Mouse (Mus musculus): ENCODE measurements around the gene Flnc.
"Not testable (repeated sequence)": the region's sequence is repeated elsewhere in the genome, so short reads cannot be mapped to it uniquely, and the experiment has no call there.

Flnc gene

GRCm38 (mm10) chr6:29433038-29433803 lies at the start of gene Flnc:
Flnc (plus strand) TSS chr6:29433256.
- peak; percentile 32 for DNase-seq

GRCm38 (mm10) chr6:29388052-29388518 lies 45.0 kb upstream of the Flnc start, which contains the start of gene Opn1sw:
Opn1sw (minus strand) TSS chr6:29388468.
- peak; percentile 15 for DNase-seq

GRCm38 (mm10) chr6:29388606-29389080 lies 44.4 kb upstream of the Flnc start:
- DNase-seq, result peak; percentile 91

GRCm38 (mm10) chr6:29389425-29389824 lies 43.6 kb upstream of the Flnc start:
- DNase-seq, result no peak

- not testable (repeated sequence) for DNase-seq
Measured at GRCm38 (mm10) chr6:29390500-29390899, 42.6 kb upstream of the Flnc start.

GRCm38 (mm10) chr6:29391241-29391640 lies 41.8 kb upstream of the Flnc start:
- DNase-seq, result not testable (repeated sequence)

GRCm38 (mm10) chr6:29391802-29392201 lies 41.3 kb upstream of the Flnc start:
- no peak for DNase-seq

- no peak for DNase-seq
Measured at GRCm38 (mm10) chr6:29394286-29394685, 38.8 kb upstream of the Flnc start.

- DNase-seq, result peak; percentile 72
Measured at GRCm38 (mm10) chr6:29395910-29396713, 36.9 kb upstream of the Flnc start, which contains the start of gene Ccdc136. Ccdc136 (plus strand) TSS chr6:29396309.

GRCm38 (mm10) chr6:29396714-29397540 lies 36.1 kb upstream of the Flnc start:
- DNase-seq, result no peak

- no peak for DNase-seq
Measured at GRCm38 (mm10) chr6:29397575-29397974, 35.5 kb upstream of the Flnc start.

GRCm38 (mm10) chr6:29399851-29400250 lies 33.2 kb upstream of the Flnc start:
- DNase-seq, result no peak

GRCm38 (mm10) chr6:29402693-29403342 lies 30.2 kb upstream of the Flnc start:
- DNase-seq, result peak; percentile 13

- DNase-seq, result no peak
Measured at GRCm38 (mm10) chr6:29406412-29406811, 26.6 kb upstream of the Flnc start.

GRCm38 (mm10) chr6:29415446-29415845 lies 17.6 kb upstream of the Flnc start:
- no peak for DNase-seq

- no peak for DNase-seq
Measured at GRCm38 (mm10) chr6:29420596-29420995, 12.5 kb upstream of the Flnc start.

GRCm38 (mm10) chr6:29425118-29425517 lies 7.9 kb upstream of the Flnc start:
- no peak for DNase-seq

GRCm38 (mm10) chr6:29426331-29426730 lies 6.7 kb upstream of the Flnc start:
- no peak for DNase-seq

GRCm38 (mm10) chr6:29428171-29428570 lies 4.9 kb upstream of the Flnc start:
- no peak for DNase-seq

GRCm38 (mm10) chr6:29430681-29431420 lies 2.2 kb upstream of the Flnc start:
- DNase-seq, result no peak

- no peak for DNase-seq
Measured at GRCm38 (mm10) chr6:29431473-29431872, 1.6 kb upstream of the Flnc start.
